Mouse (Mus musculus) liver, postnatal 0 days (tissue): ENCODE measurements around the gene Kcnip3. TPM values are rescaled to one million over a fixed set of nuclear protein-coding genes. Genes with fewer than 3 reads are reported as not detected.

Source experiments
- ATAC-seq: fragments of 200-750 bp; cut with Nextera tagmentation; 2 replicates; pipeline ENCODE4 v1.8.0; 2017; ENCODE audit warnings: mild to moderate bottlenecking, moderate library complexity
- DNase-seq: peaks from one replicate; pipeline ENCODE4 v3.0.0-alpha.2; 2016
- H3K27ac ChIP-seq: fragments of 300-500 bp; sonication (generic); 2 replicates; pipeline ENCODE4 v1.5.1; 2014; ENCODE audit warnings: antibody characterized with exemption, moderate library complexity, mild to moderate bottlenecking, low read depth
- H3K27me3 ChIP-seq: fragments of 300-500 bp; sonication (generic); 2 replicates; pipeline ENCODE4 v1.6.1; 2014; ENCODE audit warnings: low read length, control low read depth, mixed read lengths; ENCODE audit not compliant: insufficient read depth
- H3K36me3 ChIP-seq: fragments of 300-500 bp; sonication (generic); replicated peaks from 2 replicates; pipeline ENCODE4 v1.6.1; 2014; ENCODE audit warnings: mild to moderate bottlenecking, control low read depth, low read length, moderate library complexity, mixed read lengths; ENCODE audit not compliant: insufficient read depth
- H3K4me1 ChIP-seq: fragments of 300-500 bp; sonication (generic); 2 replicates; pipeline ENCODE4 v1.6.1; 2014; ENCODE audit warnings: antibody characterized with exemption, mild to moderate bottlenecking, control low read depth; ENCODE audit not compliant: insufficient read depth
- H3K4me2 ChIP-seq: fragments of 300-500 bp; sonication (generic); 2 replicates; pipeline ENCODE4 v1.6.1; 2014; ENCODE audit warnings: low read depth, mild to moderate bottlenecking, low read length, moderate library complexity, mixed read lengths
- H3K4me3 ChIP-seq: fragments of 300-500 bp; sonication (generic); 2 replicates; pipeline ENCODE4 v1.5.1; 2014; ENCODE audit warnings: low read depth, low read length
- H3K9ac ChIP-seq: fragments of 300-500 bp; sonication (generic); replicated peaks from 2 replicates; pipeline ENCODE4 v1.6.1; 2014; ENCODE audit warnings: mild to moderate bottlenecking, moderate library complexity
- H3K9me3 ChIP-seq: fragments of 300-500 bp; sonication (generic); 2 replicates; pipeline ENCODE4 v1.6.1; 2016; ENCODE audit warnings: mild to moderate bottlenecking, control low read depth, low read length, mixed read lengths
- CTCF ChIP-seq: sonication (generic); IDR thresholded peaks from 2 replicates; pipeline ENCODE4 v1.5.1; 2016; ENCODE audit warnings: antibody characterized with exemption, low read depth
- EP300 ChIP-seq: IDR thresholded peaks from 2 replicates; pipeline ENCODE4 v1.6.1; 2016; ENCODE audit warnings: antibody characterized with exemption, low read depth, mild to moderate bottlenecking
- WGBS: fragments of 180-500 bp; shearing (Covaris S2); extraction: QIAGEN DNeasy Blood & Tissue Kit; methylation state at CpG from one replicate; pipeline ENCODE4 v1.1.7; 2014; ENCODE audit not compliant: insufficient replicate concordance; 5-methylcytosine and 5-hydroxymethylcytosine counted together
- polyA plus RNA-seq: library from polyadenylated mRNA; unstranded; fragments of >200 nt; fragmentation: Nextera tagmentation; extraction: Ambion mirVana; gene quantifications from 2 replicates; pipeline ENCODE4 v1.2.1, GENCODE M21; 2015

Gene Kcnip3
- polyA plus RNA-seq, 1 experiment from 2014 or later, result 0.23 TPM

DNA sequence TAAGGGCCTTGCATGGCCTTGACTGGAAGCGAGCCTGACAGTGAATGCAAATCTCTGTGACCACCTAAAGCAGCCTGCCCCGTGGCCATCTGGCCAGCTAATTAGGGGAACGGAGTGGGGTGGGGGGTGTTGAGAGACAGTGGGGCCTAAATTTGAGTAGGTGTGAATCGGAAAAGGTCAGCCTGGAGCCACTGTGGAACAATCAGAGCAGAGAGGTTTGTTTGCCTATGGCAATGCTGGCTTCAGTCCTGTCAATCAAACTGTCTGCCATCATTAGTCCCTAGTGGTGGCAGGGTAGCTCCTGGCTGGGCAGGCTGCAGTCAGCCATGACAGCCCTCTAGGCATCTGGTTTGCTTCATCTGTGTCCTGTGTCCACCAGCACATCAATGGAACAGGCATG, 10.5 kb downstream of the Kcnip3 start:
- H3K4me1 ChIP-seq, result 0 out of 2 replicates have a peak, but pooled peaks cover 4% of the 10 kb centered on the region
- 59% methylated on average over 4 of the region's 4 CpGs for WGBS

DNA sequence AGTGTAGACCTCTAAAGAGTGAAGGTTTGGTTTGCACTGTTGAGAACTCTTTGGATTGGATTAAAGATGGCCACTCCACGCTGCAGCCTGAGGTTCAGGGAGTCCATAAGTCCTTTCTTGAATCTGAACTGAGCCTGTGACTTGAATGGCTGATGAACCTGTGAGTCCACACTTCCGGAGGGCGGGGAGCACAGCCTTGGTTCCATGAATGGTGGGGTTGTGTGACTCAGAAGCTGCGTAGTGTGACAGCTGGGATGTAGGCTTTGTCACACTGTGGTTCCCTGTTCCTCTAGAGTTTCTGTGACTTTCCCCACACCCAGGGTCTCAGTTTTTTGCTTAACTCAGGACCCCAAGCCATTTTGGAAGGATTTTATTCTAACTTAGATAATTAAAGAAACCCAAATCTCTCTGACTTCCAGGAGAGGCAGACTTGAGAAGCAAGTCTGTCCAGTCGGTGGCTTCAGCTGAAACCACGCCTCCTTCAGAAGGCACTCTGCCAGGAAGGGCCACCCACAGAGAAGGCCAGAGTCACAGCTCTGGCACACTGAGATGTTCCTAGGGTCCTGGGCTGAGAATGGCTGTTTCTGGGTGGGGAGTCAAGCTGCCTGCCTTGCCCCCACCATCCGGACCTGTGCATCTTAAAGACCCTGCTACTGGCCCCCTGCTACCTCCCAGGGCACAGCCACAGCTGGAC, 13.8 kb downstream of the Kcnip3 start:
- Histone ChIP-seq H3K36me3 (no peaks in the 10 kb centered on the region), H3K4me2 (no peak overlapping the region), H3K27me3 (no peaks in the 10 kb centered on the region), H3K4me3 (no peak overlapping the region), H3K27ac (no peak overlapping the region), H3K9me3 (no peaks in the 10 kb centered on the region), H3K9ac (no peak overlapping the region), H3K4me1 (0 out of 2 replicates have a peak, but pooled peaks cover 4% of the 10 kb centered on the region)
- 58% methylated on average over 7 of the region's 7 CpGs for WGBS
- ATAC-seq, result no peak
- no peak for TF ChIP-seq EP300
- TF ChIP-seq CTCF, result no peak
- no peak for DNase-seq

More for the DNA sequence above, 10.5 kb downstream of the Kcnip3 start:
- Histone ChIP-seq H3K9me3 (no peaks in the 10 kb centered on the region), H3K36me3 (no peaks in the 10 kb centered on the region), H3K27ac (no peak overlapping the region), H3K4me2 (no peak overlapping the region), H3K4me3 (no peak overlapping the region), H3K9ac (no peak overlapping the region), H3K27me3 (no peaks in the 10 kb centered on the region)
- DNase-seq (no peak), ATAC-seq (no peak)
- TF ChIP-seq CTCF (no peak), EP300 (no peak)

DNA sequence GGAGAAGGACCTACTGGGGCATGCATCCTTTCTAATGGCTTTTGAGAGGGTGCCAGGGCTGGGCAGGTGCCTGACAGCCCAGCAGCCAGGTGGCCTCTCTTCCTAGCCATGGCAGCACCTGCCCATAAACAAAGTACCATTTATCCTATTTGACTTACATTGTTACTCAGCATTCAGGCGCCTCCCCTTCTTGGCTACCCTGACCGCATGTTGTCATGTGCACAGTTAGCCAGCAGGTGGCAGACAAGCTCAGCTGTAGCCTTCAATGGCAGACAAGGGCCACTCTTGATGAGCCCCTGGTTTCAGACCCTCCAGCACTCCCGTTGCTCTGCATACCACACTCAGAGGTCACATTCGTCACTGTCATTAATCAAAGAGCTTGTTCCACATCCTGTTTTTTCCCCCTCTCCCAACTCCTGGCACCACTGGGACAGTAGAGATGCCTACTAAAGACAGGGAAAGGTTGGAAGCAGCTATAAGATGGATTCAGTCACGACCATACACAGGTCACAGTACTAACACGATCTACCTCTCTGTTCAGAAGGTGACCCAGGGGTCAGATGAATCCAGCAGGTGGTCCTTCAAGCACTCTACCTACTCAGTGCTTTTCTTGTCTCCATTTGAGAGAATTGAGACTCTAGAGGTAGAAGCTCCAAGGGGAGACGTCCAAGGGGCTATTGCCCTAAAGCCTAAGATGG, 14.7 kb downstream of the Kcnip3 start:
- DNase-seq, result peak; percentile 84
- Histone ChIP-seq H3K36me3 (no peaks in the 10 kb centered on the region), H3K27me3 (no peaks in the 10 kb centered on the region), H3K27ac (no peak overlapping the region), H3K4me1 (0 out of 2 replicates have a peak, but pooled peaks cover 4% of the 10 kb centered on the region), H3K9ac (no peak overlapping the region), H3K4me2 (no peak overlapping the region), H3K4me3 (no peak overlapping the region), H3K9me3 (no peaks in the 10 kb centered on the region)
- peak; percentile 96 for TF ChIP-seq CTCF
- TF ChIP-seq EP300, result no peak
- 26% methylated on average over 7 of the region's 7 CpGs for WGBS
- ATAC-seq, result peak; percentile 55; the same call in 1 of the 2 replicates

DNA sequence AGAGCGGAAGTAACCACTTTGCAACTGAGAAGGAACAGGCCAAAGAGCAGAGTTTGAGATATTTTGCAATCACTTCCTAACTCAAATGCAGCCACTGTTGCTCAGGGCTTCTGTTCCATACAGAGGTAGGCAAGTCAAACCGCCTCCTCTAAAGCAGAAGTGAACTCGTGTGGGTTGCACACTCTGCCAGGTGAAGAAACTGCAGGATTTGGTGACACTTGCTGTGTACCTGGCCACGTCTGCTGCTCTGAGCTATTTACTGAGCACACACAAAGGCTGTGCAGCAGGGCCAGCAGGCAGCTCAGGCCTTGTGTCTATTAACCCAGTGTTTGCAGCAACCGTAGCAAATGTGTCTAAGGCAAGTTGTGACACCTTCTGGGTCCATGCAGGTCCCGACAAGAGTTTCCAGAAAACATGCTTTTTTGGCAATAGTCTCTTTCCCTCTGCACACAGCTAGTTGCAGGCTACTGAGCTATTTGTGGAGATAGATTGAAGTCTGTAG, 15.7 kb downstream of the Kcnip3 start:
- peak overlapping the region; percentile 26; the same call in 1 of the 2 replicates for H3K27ac ChIP-seq
- 0 out of 2 replicates have a peak, but pooled peaks cover 4% of the 10 kb centered on the region for H3K4me1 ChIP-seq
- H3K9me3 ChIP-seq, result no peaks in the 10 kb centered on the region
- DNase-seq (peak; percentile 48), ATAC-seq (peak; percentile 49)
- no peak overlapping the region for H3K4me2 ChIP-seq
- no peak overlapping the region for H3K9ac ChIP-seq
- no peaks in the 10 kb centered on the region for H3K27me3 ChIP-seq
- no peaks in the 10 kb centered on the region for H3K36me3 ChIP-seq
- TF ChIP-seq EP300 (no peak), CTCF (no peak)
- H3K4me3 ChIP-seq, result no peak overlapping the region
- 41% methylated on average over 6 of the region's 6 CpGs for WGBS

DNA sequence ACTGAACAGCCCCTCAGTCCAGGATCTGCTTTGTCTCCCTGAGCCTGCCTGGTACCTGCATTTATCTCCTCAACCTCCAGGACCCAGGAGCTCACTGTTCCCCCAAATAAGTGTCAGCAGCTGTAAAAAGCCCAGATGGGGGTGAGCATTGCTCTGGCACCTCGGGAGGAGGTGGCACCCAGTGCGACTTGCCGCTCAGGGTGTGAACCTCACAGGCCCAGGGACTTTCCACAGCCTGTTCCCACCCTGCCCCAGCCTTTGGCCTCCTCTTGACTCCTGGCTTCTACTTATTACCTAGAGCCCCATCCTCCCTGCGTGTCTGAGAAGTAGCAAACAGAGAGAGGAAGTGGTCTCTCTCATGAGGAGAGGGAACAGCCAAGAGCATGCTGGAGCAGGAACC, 16.7 kb downstream of the Kcnip3 start:
- ATAC-seq (no peak), DNase-seq (no peak)
- no peak overlapping the region for H3K9ac ChIP-seq
- no peak for TF ChIP-seq EP300
- TF ChIP-seq CTCF, result no peak
- H3K27me3 ChIP-seq, result no peaks in the 10 kb centered on the region
- H3K4me3 ChIP-seq, result no peak overlapping the region
- no peak overlapping the region for H3K4me2 ChIP-seq
- no peaks in the 10 kb centered on the region for H3K9me3 ChIP-seq
- H3K36me3 ChIP-seq, result no peaks in the 10 kb centered on the region
- H3K27ac ChIP-seq, result peak overlapping the region; percentile 26
- 0 out of 2 replicates have a peak, but pooled peaks cover 4% of the 10 kb centered on the region for H3K4me1 ChIP-seq
- WGBS, result 37% methylated on average over 4 of the region's 4 CpGs
